Mouse (Mus musculus) adrenal gland, adult 8-10 months (tissue): Measurements from ENCODE around the gene Abr. TPM values are rescaled to one million over a fixed set of nuclear protein-coding genes. Genes with fewer than 3 reads are reported as not detected.
A peak's percentile ranks its signal among the peaks of the same experiment; 100 is the strongest.

Source experiments
- DNase-seq: peaks from one replicate; pipeline ENCODE4 v3.0.0; 2022
- total RNA-seq, 4 experiments: library from RNA; stranded (reverse); gene quantifications; 2 replicates each; pipeline ENCODE4 v1.2.4; 2022

Gene Abr
- total RNA-seq, 4 experiments from 2014 or later: 69.2 to 138 (median 95.9) TPM

DNA sequence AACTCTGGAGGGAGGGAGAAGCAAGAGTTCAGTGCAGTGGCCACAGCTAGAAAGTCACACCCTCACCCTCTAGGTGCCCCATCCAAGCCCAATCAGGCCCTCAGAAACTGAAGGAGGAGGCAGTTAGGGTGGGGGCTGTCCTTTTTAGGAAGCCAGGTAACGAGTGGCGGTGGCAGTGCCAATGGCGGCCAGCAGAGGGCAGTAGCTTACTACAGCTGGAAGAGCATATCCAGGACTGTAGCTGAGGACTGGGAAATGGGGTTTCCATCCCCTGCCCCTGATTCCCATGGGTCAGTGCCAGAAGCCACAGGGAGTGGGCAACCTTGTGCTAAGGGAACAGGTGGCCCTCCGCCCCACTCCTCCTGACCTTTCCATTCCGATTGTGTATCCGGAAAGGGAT lies 165.9 kb downstream of the Abr start:
- peak; percentile 67 for DNase-seq

DNA sequence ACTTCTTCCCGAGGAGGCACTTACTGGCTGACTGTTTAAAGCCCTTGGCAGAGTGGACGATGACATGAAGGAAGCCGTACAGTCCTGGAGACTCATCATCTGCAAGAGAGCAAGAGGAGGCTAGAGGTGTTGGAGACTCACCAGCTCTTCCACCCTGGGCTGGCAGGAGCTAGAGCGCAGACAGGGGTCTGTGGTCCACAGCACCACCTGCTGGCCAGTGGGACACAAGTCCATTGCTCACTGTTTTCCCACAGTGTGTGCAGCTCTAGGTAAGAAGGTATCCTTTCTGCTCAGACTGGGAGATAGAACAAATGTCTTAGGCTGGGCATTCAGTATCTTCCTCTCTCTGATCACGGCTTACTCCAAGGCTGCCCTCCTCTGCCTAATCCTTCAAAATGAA lies 167.6 kb downstream of the Abr start:
- peak; percentile 37 for DNase-seq

DNA sequence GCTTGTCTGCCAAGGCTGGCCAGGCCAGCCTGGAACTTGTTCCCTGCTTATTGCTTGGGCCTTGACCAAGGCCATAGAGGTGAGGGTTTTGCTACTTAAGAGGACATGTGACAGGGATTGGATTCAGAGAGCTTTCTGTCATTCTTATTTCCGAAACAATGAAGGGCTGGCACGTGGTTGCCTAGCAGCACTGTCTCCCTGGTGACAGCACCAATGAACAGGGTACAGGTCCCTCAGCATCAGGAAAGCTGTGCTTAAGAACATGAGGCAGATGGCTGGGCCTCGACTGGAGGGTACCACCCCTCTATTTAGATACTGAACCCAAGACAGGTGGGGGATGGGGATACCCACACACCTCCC lies 171.9 kb downstream of the Abr start:
- DNase-seq: no peak

DNA sequence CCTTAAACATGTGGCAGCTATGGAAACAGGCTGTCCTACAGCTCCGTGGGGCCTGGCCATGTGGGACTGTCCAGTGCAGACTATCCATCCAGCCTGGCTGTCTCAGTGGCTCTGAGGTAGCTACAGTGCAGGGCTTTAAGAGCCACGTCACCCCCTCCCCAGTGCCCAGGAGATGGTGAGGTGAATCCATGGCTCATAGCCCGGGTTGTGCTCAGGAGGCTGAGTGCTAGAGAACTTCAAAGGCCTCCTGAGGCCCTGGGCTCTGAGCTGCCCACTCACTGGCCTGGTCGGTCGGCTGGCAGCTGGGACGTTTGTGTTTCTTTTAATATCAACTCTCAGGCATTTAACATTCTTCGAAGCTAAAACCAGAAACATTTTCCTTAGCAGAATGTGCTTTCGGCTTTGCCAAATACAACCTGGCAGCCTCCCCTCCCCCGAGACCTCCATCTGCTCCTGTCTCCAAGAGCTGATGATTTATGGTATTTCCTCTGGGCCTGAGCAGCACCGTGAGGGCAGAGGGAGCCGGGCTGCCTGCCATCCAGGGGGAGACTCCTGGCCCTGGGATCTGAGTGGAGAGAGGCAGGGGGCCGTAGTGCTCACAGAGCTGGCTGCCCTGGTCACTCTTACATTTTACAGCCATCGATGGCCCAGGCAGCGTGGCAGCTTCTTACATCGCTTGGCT lies 172.5 kb downstream of the Abr start:
- peak; percentile 57 for DNase-seq

DNA sequence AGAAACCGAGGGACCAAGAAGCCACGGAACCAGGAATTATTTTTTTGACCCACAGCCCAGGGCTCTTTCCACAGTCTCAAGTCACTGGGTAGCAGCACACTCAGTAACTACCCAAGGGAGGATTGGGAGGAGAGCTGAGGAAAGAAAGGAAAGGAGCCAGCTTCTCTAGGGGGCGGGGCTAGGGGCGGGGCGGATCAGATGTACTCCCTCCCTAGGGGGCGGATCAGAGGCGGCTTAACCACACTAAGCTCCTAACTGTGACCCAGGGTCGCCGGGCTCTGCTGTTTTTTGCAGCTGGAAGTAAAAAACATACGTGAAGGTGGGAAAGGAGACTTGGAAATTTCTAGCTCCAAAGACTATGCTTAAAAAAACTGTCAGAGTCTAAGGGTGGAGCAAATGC lies 175.9 kb downstream of the Abr start:
- no peak for DNase-seq

DNA sequence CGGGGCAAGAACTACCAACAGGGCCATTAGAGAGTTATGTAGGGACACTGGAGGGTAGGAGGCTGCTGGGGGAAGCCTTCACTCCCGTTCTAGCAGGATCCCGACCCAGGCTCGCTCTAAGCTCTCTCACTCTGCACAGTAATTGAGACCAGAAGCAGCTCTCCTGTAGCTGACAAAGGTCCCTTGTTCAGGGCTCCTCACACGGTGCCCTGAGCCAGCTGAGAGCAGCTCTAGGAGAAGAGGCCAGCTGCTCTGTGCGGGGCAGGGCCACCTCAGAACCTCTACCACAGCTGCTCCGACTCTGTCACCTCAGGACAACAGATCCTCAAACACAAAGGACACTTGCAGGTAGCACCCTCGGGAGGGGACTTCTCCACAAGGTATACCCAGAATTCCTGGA lies 176.7 kb downstream of the Abr start:
- no peak for DNase-seq

DNA sequence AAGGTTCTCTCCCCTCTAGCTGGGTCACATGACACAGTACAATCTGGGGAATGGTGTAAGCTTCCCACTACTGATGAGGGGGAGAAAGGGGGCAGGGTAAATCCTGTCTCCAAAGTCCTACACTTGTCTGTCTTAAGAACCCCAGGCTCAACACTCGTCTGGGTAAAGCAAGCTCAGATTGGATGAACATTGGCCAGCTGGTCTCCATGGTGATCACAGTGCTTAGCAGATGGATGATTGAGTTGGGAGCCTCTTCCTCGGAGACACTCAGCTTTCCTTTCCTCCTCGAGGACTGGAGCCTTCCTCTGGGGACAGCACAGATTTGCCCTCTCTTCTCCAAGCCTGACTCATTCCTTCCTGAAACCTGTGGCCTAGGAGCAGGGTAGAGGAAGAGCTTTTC lies 182.4 kb downstream of the Abr start:
- DNase-seq: no peak

DNA sequence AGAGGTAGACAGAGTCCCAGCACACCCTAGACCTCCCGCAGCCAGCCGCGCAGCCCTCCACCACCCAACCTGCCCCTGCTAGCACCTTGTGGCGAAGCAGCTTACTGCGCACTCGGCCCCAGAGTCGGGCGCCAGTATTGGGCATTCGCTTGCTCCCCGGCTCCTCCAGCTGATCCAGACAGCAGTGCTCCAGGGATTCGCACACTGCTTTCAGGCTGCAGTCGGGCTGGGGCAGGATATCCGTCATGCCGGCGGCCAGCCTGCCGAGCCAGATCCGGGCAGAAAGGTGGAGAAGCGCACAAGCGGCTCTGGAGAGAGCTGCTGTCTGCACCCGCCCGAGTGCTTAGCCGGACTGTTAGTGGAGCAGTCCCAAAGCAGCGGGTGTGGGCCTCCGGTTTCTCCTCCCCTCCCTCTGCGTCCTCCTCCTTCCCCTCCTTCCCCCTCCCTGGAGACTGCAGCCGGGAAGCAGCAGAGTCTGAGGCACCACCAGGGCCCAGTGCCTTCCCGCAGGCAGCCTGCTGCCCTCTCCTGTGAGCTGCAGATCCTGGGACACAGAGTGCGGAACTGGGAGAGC lies 185.2 kb downstream of the Abr start:
- no peak for DNase-seq

DNA sequence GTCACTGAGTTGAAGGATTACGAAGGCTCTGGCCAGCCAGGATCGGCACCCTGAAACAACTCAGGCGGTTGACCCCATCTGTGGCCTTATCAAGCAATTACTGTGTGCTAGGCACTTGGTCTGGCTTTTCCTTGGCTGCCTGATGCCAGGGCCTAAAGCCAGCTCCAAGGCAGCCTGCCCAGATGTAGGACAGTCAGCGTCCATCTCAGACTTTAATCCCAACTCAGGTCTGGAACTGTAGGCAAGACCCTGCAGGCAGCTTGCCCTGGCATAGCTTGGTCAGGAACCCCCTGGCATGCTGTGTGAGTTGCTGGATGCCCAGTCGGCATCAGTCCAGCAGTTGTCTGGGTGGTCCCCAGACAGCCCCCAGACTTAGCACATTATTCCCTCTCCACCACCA lies 186.1 kb downstream of the Abr start:
- no peak for DNase-seq

DNA sequence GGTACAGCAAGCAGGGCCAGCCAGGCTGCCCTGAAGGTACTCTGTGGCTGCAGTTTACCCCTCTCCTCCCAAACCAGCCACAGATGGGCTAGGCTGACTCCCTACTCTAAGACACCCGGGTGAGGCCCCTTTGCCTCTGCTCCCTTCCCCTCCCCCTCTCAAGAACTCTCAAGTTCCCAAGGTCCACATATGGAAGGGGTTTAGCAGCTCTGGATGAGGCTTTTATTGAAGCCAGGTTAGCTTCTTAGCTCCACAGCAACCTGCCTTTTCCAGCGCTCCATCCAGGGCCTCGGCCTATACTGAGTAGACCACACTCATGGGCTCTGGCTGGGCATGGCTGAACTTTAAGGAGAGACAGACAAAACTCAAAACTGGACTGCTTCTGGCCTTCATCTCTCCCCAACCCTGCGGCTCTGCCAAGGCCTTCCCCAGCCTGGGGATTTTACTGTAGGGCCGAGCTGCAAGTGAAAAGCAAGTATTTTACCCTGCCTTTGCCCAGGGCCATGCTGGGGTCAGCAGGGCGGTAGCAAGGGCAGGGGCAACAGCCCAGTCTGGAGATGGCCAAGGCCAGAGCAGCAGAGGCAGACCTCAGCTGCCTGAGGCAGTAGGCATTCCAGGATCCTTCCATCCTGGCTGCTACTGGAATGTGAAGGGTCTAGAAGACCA lies 192.0 kb downstream of the Abr start:
- no peak for DNase-seq

DNA sequence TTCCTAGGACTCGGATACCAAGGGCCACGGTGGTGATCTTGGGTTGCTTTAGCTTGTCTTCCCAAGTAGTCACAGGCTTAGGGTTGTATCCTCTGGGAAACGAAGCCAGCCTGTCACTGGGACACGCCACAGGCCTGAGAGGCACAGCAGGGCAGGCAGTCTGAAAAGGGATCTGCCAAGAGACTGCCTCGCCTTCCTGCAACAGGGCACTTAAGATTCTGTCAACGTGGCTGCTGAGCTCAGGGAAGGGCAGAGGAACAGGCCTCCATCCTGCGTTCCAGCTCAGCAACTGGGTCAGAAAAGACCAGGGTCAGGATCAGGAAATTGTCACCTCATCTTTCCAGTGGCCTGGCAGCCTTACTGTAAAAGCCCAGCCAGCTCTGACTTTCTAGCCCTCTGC lies 192.6 kb downstream of the Abr start:
- DNase-seq: no peak

DNA sequence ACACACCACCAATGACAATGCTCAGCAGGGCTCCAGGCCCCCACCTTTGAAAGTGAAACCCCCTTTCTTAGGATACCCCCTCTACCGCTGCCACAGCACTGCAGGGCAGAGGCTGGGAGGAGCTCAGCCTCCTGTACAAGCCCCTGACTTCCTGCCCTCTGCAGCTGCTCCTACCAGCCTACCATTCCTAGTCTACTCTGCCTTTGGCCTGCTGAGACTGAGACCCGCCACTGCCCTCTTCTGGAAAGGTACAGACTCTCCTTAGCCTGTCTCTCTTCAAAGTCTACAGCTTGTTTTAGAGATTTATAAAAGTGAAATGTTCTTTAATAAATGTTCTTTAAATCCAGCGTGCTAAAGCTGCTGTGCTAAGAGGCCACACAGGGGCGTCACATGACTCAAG lies 193.1 kb downstream of the Abr start:
- no peak for DNase-seq

DNA sequence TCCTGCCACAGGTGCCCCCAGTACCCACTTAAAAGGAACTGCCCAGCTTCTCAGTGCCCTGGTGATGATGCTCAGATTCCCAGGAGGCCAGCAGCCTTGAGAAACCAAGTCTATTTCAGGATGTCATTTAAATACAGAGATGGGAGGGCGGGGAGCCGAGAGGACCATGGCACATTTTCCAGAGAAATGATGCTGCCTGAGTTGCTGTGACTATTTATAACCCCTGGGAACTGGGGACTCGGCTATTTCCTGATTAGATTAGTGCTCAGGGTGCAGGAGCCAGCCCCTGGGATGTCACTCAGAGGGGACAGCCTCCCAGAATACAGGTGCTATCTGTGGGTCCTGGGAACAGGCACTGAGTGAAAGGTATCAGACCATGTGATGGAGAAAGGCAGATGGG lies 194.3 kb downstream of the Abr start:
- no peak for DNase-seq

DNA sequence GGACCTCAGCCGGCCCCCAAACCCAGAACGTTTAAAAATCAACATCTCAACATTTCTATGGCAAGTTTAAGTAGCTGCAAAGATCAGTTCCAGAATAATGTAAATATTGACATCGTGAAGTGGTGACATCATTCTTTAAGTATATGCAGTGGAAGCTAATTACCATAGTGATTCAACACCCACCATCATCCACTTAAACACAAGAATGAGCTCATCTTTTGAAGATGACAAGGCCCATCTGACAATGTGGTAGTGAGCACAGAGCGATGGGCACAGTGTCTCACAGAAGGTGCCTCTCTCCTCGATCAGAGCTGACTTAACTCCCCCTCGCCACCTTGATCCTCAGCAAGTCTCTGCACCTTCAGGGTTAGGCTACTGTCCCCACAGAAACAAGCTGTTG lies 196.4 kb downstream of the Abr start:
- no peak for DNase-seq

DNA sequence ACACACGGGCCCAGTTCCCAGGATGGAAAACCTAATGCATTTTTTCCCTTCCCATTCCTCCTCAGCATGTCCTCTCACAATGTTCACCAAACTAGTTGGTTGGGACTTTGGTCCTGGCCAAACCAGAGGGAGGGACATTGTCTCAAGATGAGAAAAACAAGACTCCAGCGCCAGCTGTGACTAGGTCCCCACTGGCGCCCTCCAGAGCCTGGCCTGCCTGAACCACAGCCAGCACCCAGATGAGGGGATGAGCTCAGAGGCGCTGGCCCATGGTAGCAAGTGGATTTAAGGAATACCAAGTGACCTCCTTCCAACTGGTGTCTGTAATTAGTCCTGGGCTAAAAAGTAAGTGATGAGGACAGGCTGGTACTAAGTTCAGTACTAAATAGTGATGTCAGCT lies 201.2 kb downstream of the Abr start:
- DNase-seq: no peak

DNA sequence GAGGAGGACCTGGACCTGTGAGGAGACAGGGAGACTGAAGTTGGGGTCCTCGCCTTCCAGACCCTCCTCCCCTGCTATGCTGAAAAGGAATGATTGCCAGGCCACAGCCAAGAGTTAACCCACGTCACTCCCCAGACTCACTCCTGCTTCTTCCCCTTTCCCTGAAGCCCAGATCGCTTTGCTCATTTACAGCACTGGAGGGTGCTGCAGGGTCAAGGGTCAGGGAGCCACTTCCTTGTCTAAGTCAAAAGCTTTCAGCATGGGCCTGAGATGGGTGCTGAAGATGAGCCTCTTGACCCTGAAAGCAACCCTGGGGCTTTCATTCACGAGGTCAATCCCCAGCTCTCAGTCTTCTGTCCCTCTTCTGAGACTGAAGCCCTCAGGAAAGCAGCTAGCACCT lies 202.9 kb downstream of the Abr start:
- no peak for DNase-seq

DNA sequence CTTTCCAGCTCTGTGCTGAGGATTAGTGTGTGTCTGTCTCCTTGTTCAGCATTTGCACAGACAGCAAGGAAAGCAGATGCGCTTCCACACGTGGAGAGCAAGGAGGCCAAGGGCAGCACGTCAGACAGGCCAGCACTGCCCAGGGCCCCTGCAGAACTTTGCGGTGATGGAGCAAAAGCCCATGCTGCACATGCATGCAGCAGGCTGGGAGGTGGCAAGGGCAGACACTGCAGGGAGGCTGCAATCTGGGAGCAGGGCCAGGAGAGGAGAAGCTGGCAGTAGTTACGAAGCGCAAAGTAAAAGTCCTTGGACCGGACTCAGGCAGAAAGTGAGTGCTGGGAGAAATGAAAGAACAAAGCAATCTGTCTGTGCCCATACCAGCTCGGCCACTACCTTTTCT lies 203.7 kb downstream of the Abr start:
- DNase-seq: peak; percentile 73

DNA sequence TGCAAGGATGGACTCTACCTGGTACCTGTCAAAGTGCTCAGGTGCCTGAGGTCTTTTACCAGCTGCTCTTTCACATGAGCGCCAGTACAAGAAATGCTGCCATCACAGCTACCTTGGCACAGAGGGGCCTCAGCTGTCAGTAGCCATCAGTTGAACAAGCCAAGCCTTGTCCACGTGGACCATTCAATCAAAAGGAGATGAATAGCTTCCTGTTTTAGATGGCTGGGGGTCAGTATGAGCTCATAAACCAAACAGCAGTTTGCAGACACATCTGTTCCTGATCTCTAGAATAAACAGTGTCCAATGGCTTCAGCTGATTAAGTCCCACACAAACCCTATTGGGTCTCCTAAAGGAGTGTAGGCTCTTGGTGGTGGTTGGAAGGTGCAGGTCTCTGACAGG lies 206.1 kb downstream of the Abr start:
- DNase-seq: no peak

DNA sequence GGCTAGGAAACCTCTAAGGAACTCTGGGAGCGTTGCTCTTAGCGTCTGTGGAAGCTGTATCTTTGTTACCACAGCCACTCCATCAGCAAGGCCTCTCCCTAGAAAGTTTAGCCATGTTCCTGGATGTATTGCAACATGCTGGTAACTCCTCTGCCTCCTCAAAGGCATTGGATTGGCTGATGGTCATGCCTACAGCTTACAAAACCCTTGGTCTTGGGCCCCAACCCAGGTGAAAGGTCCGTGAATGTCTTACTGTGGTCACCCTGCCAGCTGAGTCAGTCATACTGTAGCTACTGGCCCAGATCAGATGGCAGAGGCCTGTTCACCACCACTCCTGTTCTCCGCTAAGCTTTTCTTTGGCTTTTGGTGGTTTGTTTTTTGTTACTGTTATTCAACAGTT lies 207.1 kb downstream of the Abr start:
- DNase-seq: no peak

DNA sequence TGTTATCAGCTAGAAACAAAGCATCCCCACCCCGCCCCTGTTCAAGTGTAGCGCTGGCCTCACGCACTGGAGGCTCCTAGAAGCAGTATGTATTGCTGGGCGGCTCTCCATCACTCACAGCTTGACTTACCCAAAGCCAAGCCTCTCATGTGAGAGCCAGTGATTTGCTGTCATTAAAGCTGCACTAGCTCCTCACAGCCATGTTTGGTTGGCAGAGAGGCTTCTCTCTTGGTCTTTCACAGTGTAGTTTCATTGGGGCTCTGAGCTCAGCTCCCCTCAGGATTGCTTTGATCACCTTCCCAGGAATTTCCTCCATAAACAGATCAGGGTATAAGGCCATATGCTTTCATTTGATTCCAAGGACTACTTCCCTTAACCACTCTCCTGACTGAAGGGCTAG lies 208.9 kb downstream of the Abr start:
- no peak for DNase-seq

DNA sequence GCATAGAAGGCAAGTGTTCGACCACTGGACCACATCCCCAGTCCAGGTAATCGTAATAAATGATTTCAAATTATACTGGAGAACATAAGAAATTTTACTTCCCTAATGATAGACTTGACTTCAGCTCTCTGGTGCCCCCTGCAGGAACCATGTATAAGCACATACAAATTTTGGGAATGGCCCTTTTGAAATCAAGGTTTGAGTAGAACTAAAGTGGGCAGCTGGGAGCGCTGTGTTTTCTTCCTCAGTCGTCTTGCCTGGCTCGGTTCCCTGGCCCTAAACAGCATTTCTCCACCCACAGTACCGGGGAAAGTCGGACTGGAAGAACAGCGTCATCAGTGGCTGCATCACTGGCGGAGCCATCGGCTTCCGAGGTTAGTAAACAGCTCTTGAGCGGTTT lies 211.3 kb downstream of the Abr start:
- no peak for DNase-seq

DNA sequence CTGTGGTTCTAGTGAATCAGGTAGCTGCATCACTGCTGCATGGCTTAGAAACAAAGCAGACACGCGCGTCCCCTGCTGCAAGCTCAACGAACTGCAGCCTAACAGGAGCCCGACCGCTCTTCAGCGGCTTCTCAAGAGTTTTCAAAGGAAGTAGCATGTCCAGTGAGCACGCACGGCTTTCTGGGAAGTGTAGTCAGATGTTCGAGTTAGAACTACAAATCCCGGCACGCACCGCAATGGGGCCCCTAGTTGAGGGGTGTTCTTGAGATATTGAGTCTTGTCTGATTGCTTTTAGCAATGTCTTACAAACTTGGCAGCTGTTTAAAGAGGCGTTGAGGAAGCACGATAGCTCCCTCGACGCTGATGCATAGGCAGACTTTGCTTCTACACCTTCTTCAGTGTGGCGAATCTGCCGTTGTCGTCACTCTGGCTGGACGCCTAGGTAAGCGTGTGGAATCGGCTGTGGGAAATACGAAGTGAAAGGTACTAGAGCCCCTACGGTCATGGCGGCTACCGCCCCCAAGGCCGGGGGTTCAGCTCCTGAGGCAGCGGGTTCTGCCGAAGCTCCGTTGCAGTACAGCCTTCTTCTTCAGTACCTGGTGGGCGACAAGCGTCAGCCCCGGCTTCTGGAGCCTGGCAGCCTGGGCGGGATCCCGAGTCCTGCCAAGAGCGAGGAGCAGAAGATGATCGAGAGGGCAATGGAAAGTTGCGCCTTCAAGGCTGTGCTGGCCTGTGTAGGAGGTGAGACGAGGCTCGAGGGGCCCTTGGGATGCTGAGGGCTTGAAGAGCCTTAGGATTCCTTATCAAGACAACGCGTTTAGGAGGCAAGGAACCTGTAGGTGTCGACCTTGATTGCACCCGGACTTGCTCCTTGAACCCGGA lies 215.2 kb downstream of the Abr start, which contains the start of gene Timm22:
Gene Timm22, plus strand, starts transcription at position 251 of the 882 bp plus-strand sequence.
- DNase-seq: peak; percentile 95

DNA sequence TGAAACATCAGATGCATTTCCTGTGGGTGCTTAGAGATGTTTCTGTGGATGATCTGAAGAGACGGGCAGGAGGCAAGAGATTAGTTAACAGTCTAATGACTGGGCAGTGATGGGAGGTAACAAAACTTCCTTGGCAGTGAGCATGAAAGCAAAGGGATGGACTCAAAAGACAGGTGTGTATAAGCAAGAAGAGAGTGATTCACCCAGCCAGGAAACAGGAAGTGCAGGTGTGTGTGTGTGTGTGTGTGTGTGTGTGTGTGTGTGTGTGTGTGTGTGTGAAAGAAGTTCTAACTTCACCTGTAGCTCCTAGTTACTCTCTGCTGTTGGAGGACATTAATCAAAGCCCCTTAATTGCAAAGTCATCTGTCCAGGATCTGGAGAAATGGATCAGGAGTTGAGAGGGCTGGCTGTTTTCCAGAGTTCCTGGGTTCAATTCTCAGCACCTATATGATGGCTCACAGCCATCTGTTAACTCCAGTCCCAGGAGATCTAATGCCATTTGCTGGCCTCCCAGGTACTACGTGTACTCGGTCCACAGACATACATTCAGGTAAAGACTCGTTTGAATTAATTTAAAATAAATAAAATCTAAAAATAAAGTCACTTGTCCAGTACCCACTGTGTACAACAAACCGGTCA lies 216.4 kb downstream of the Abr start:
- no peak for DNase-seq
